Mouse (Mus musculus): ENCODE data around the gene Gabra2. TPM values are rescaled to one million over a fixed set of nuclear protein-coding genes. Genes with fewer than 3 reads are reported as not detected.

The Gabra2 gene
- polyA plus RNA-seq, 1 experiment from 2014 or later, result 47.6 TPM

GRCm38 (mm10) chr5:71058047-71058446 lies 37.6 kb downstream of the Gabra2 start:
- ATAC-seq (replicated peaks), result 0 out of 2 replicates have a peak, but pooled peaks have one; percentile 53
- Histone ChIP-seq H3K4me1 (no peaks in the 10 kb centered on the region), H3K27ac (replicated peaks) (0 out of 2 replicates have a peak overlapping the region, but pooled peaks have one; percentile 5), H3K9me3 (no peaks in the 10 kb centered on the region), H3K4me2 (replicated peaks) (no peak overlapping the region), H3K27me3 (no peaks in the 10 kb centered on the region), H3K36me3 (no peaks in the 10 kb centered on the region), H3K4me3 (no peak overlapping the region), H3K9ac (replicated peaks) (no peak overlapping the region)
- 31% methylated on average over 7 of the region's 7 CpGs for WGBS

GRCm38 (mm10) chr5:71037352-71037751 lies 58.3 kb downstream of the Gabra2 start:
- no peaks in the 10 kb centered on the region for H3K9me3 ChIP-seq
- H3K36me3 ChIP-seq, result no peaks in the 10 kb centered on the region
- WGBS, result 76% methylated on average over 3 of the region's 3 CpGs
- H3K27me3 ChIP-seq, result no peaks in the 10 kb centered on the region
- H3K9ac ChIP-seq (replicated peaks), result no peak overlapping the region
- H3K4me3 ChIP-seq, result no peak overlapping the region
- H3K4me2 ChIP-seq (replicated peaks), result no peak overlapping the region
- no peaks in the 10 kb centered on the region for H3K4me1 ChIP-seq
- no peak overlapping the region for H3K27ac ChIP-seq (replicated peaks)
- ATAC-seq (replicated peaks), result no peak

- H3K9me3 ChIP-seq, result no peaks in the 10 kb centered on the region
- no peak overlapping the region for H3K9ac ChIP-seq (replicated peaks)
- H3K4me3 ChIP-seq, result no peak overlapping the region
- no peak overlapping the region for H3K27ac ChIP-seq (replicated peaks)
- H3K27me3 ChIP-seq, result no peaks in the 10 kb centered on the region
- H3K36me3 ChIP-seq, result no peaks in the 10 kb centered on the region
- H3K4me1 ChIP-seq, result no peaks in the 10 kb centered on the region
- WGBS, result 86% methylated on average over 4 of the region's 4 CpGs
- no peak for ATAC-seq (replicated peaks)
- H3K4me2 ChIP-seq (replicated peaks), result no peak overlapping the region
These were observed 69.7 kb downstream of the Gabra2 start for GRCm38 (mm10) chr5:71025956-71026355.

GRCm38 (mm10) chr5:71011751-71012150 lies 83.9 kb downstream of the Gabra2 start:
- Histone ChIP-seq H3K27me3 (no peaks in the 10 kb centered on the region), H3K9ac (replicated peaks) (no peak overlapping the region), H3K4me3 (no peak overlapping the region), H3K9me3 (no peaks in the 10 kb centered on the region), H3K4me2 (replicated peaks) (no peak overlapping the region), H3K4me1 (peaks cover 13% of the 10 kb centered on the region), H3K27ac (replicated peaks) (peak overlapping the region; percentile 62), H3K36me3 (no peaks in the 10 kb centered on the region)
- 64% methylated on average over 2 of the region's 2 CpGs for WGBS
- peak; percentile 20 for ATAC-seq (replicated peaks)

GRCm38 (mm10) chr5:71011271-71011670 lies 84.4 kb downstream of the Gabra2 start:
- no peak overlapping the region for H3K4me3 ChIP-seq
- no peaks in the 10 kb centered on the region for H3K27me3 ChIP-seq
- ATAC-seq (replicated peaks), result peak; percentile 93
- H3K4me2 ChIP-seq (replicated peaks), result no peak overlapping the region
- no peaks in the 10 kb centered on the region for H3K36me3 ChIP-seq
- H3K9ac ChIP-seq (replicated peaks), result no peak overlapping the region
- no peaks in the 10 kb centered on the region for H3K9me3 ChIP-seq
- 7% methylated on average over 2 of the region's 2 CpGs for WGBS
- H3K27ac ChIP-seq (replicated peaks), result peak overlapping the region; percentile 62
- H3K4me1 ChIP-seq, result peaks cover 13% of the 10 kb centered on the region

- Histone ChIP-seq H3K27ac (replicated peaks) (peak overlapping the region; percentile 62), H3K4me1 (peaks cover 13% of the 10 kb centered on the region), H3K4me2 (replicated peaks) (no peak overlapping the region), H3K4me3 (no peak overlapping the region), H3K36me3 (no peaks in the 10 kb centered on the region), H3K9ac (replicated peaks) (no peak overlapping the region), H3K27me3 (no peaks in the 10 kb centered on the region), H3K9me3 (no peaks in the 10 kb centered on the region)
- 31% methylated on average over 3 of the region's 3 CpGs for WGBS
- ATAC-seq (replicated peaks), result peak; percentile 53; the same call in 1 of the 2 replicates
These were observed 84.9 kb downstream of the Gabra2 start for GRCm38 (mm10) chr5:71010797-71011196.

GRCm38 (mm10) chr5:70995617-70996325 lies 99.9 kb downstream of the Gabra2 start:
- no peaks in the 10 kb centered on the region for H3K36me3 ChIP-seq
- H3K4me1 ChIP-seq, result peaks cover 15% of the 10 kb centered on the region
- ATAC-seq (replicated peaks), result peak; percentile 97
- H3K4me3 ChIP-seq, result no peak overlapping the region
- no peaks in the 10 kb centered on the region for H3K27me3 ChIP-seq
- H3K9me3 ChIP-seq, result no peaks in the 10 kb centered on the region
- H3K4me2 ChIP-seq (replicated peaks), result 0 out of 2 replicates have a peak overlapping the region, but pooled peaks have one; percentile 9
- 48% methylated on average over 13 of the region's 13 CpGs for WGBS
- H3K9ac ChIP-seq (replicated peaks), result no peak overlapping the region
- peak overlapping the region; percentile 78 for H3K27ac ChIP-seq (replicated peaks)

GRCm38 (mm10) chr5:70993281-70993680 lies 102.4 kb downstream of the Gabra2 start:
- Histone ChIP-seq H3K4me2 (replicated peaks) (no peak overlapping the region), H3K9ac (replicated peaks) (no peak overlapping the region), H3K27ac (replicated peaks) (no peak overlapping the region), H3K4me1 (peaks cover 15% of the 10 kb centered on the region), H3K4me3 (no peak overlapping the region), H3K9me3 (no peaks in the 10 kb centered on the region), H3K27me3 (no peaks in the 10 kb centered on the region), H3K36me3 (no peaks in the 10 kb centered on the region)
- no peak for ATAC-seq (replicated peaks)
- WGBS, result 57% methylated on average over 2 of the region's 2 CpGs

- no peaks in the 10 kb centered on the region for H3K27me3 ChIP-seq
- no peak overlapping the region for H3K4me3 ChIP-seq
- no peak overlapping the region for H3K4me2 ChIP-seq (replicated peaks)
- peaks cover 7% of the 10 kb centered on the region for H3K4me1 ChIP-seq
- no peak for ATAC-seq (replicated peaks)
- H3K36me3 ChIP-seq, result no peaks in the 10 kb centered on the region
- H3K27ac ChIP-seq (replicated peaks), result no peak overlapping the region
- WGBS, result 73% methylated on average over 3 of the region's 3 CpGs
- no peak overlapping the region for H3K9ac ChIP-seq (replicated peaks)
- no peaks in the 10 kb centered on the region for H3K9me3 ChIP-seq
These were observed 104.8 kb downstream of the Gabra2 start for GRCm38 (mm10) chr5:70990891-70991290.
